Mouse (Mus musculus): ENCODE results near the gene Mical3.

- TF ChIP-seq CTCF (IDR thresholded peaks at IDR 0.05; ENCODE audit: borderline replicate concordance, extremely low read depth, insufficient read depth, insufficient read length) (no peak), POLR2A (IDR thresholded peaks at IDR 0.05; ENCODE audit: borderline replicate concordance, extremely low read depth, insufficient read depth, insufficient read length, poor library complexity, severe bottlenecking) (no peak)
These were observed 203.0 kb downstream of the Mical3 start for GRCm38 (mm10) chr6:120927765-120928164.

Measured in brain, embryonic 14.5 days (tissue).